Mouse (Mus musculus) ES-Bruce4 (cell line): ENCODE measurements at regions not wholly inside any gene's neighbourhood (a gene's known extent, or its start where the extent isn't known, plus 50 kb on each side); places are given as distances from the start of the nearest gene placed in this dataset.

Experiments used
- H3K27ac ChIP-seq: 2 replicates; pipeline ENCODE4 v1.5.1; 2012; ENCODE audit warnings: low read length, inconsistent platforms; ENCODE audit not compliant: insufficient read depth
- H3K27me3 ChIP-seq: 2 replicates; pipeline ENCODE4 v1.6.1; 2012; ENCODE audit warnings: mild to moderate bottlenecking, low read length, inconsistent platforms; ENCODE audit not compliant: control insufficient read depth, poor library complexity, insufficient read depth, severe bottlenecking
- H3K36me3 ChIP-seq: 2 replicates; pipeline ENCODE4 v1.6.1; 2012; ENCODE audit warnings: inconsistent platforms, mild to moderate bottlenecking, low read length, moderate library complexity; ENCODE audit not compliant: control insufficient read depth, poor library complexity, insufficient read depth, severe bottlenecking
- H3K4me1 ChIP-seq: one replicate; pipeline ENCODE4 v1.8.1; 2011; ENCODE audit warnings: low read length; ENCODE audit not compliant: control insufficient read depth, insufficient read depth
- H3K4me3 ChIP-seq: 2 replicates; pipeline ENCODE4 v1.5.1; 2011; ENCODE audit warnings: low read depth, mild to moderate bottlenecking, low read length
- H3K9ac ChIP-seq: 2 replicates; pipeline ENCODE4 v1.6.1; 2012; ENCODE audit warnings: low read depth, mild to moderate bottlenecking, inconsistent platforms; ENCODE audit not compliant: poor library complexity, severe bottlenecking
- H3K9me3 ChIP-seq: replicated peaks from 2 replicates; pipeline ENCODE4 v1.6.1; 2012; ENCODE audit warnings: mild to moderate bottlenecking, low read length, inconsistent platforms; ENCODE audit not compliant: control insufficient read depth, poor library complexity, insufficient read depth, severe bottlenecking
- CTCF ChIP-seq: IDR thresholded peaks from one replicate; pipeline ENCODE4 v1.8.1; 2011; ENCODE audit warnings: low read depth, low read length
- EP300 ChIP-seq: IDR thresholded peaks from 2 replicates; pipeline ENCODE4 v1.6.1; 2011; ENCODE audit warnings: low read depth, low read length; ENCODE audit not compliant: insufficient read depth
- POLR2A ChIP-seq: IDR thresholded peaks from one replicate; pipeline ENCODE4 v1.8.1; 2011; ENCODE audit warnings: low read length; ENCODE audit not compliant: insufficient read depth

GRCm38 (mm10) chr4:107746923-107747431 is 55.1 kb upstream of the Lrp8 start:
- Histone ChIP-seq H3K27me3 (no peaks in the 10 kb centered on the region), H3K4me3 (no peak overlapping the region), H3K4me1 (no peaks in the 10 kb centered on the region), H3K9me3 (no peaks in the 10 kb centered on the region), H3K27ac (no peak overlapping the region), H3K36me3 (no peaks in the 10 kb centered on the region), H3K9ac (no peak overlapping the region)
- TF ChIP-seq POLR2A = no peak

DNA sequence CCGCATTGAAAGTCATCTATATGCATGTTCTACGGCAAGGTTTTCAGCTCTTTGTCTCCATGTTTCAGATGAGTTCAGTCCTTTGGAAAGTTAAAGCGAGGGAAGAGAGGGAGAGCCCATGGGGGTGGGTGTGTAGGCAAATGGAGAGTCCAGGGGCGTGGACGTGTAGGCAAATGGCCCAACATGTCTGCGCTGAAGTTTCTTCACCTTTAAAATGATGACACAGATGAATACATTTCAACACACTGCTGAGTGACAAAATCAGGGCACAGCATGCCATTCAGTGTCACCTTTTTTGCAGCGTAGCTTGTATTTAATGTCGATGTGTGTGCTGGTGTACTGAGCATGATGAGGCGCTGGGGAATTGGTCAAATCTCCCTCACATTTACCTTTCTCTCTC is 54.6 kb upstream of the Lrp8 start:
- no peaks in the 10 kb centered on the region for H3K36me3 ChIP-seq
- H3K27me3 ChIP-seq = no peaks in the 10 kb centered on the region
- no peaks in the 10 kb centered on the region for H3K9me3 ChIP-seq
- H3K4me1 ChIP-seq = no peaks in the 10 kb centered on the region
- no peak for TF ChIP-seq POLR2A
- no peak for TF ChIP-seq EP300
- TF ChIP-seq CTCF = no peak
- H3K4me3 ChIP-seq = no peak overlapping the region
- H3K27ac ChIP-seq = no peak overlapping the region
- no peak overlapping the region for H3K9ac ChIP-seq

- no peaks in the 10 kb centered on the region for H3K4me1 ChIP-seq
- H3K9me3 ChIP-seq = no peaks in the 10 kb centered on the region
- no peaks in the 10 kb centered on the region for H3K36me3 ChIP-seq
- no peaks in the 10 kb centered on the region for H3K27me3 ChIP-seq
- TF ChIP-seq POLR2A = no peak
- no peak for TF ChIP-seq EP300
- no peak for TF ChIP-seq CTCF
- H3K27ac ChIP-seq = no peak overlapping the region
- H3K9ac ChIP-seq = no peak overlapping the region
- H3K4me3 ChIP-seq = no peak overlapping the region
These were observed 54.0 kb upstream of the Lrp8 start for GRCm38 (mm10) chr4:107747907-107748628.

DNA sequence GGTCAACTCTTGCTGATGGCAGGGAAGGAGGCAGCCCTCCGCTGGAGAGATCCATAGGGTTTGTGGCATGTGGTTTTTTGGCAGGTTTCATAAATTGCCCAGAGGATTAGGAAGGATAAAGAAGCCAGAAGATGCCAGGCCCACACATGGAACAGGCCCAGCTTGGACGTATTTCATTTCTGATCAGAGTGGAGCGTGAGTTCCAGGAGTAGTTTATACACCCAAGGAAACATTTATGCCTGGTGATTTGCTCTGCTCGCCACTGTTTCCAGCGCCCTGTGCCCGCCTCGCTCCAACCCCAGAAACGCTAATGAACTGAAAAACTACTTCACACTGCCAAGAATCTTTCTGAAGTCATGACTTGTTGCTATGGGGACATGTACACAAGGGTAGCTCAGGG is 53.0 kb upstream of the Lrp8 start:
- no peaks in the 10 kb centered on the region for H3K9me3 ChIP-seq
- no peaks in the 10 kb centered on the region for H3K36me3 ChIP-seq
- TF ChIP-seq CTCF = no peak
- no peak for TF ChIP-seq EP300
- TF ChIP-seq POLR2A = no peak
- H3K27me3 ChIP-seq = no peaks in the 10 kb centered on the region
- no peak overlapping the region for H3K27ac ChIP-seq
- H3K4me1 ChIP-seq = no peaks in the 10 kb centered on the region
- H3K4me3 ChIP-seq = no peak overlapping the region
- no peak overlapping the region for H3K9ac ChIP-seq

GRCm38 (mm10) chr4:107750017-107750416 is 52.0 kb upstream of the Lrp8 start:
- Histone ChIP-seq H3K9ac (no peak overlapping the region), H3K9me3 (no peaks in the 10 kb centered on the region), H3K4me3 (no peak overlapping the region), H3K27ac (no peak overlapping the region), H3K27me3 (no peaks in the 10 kb centered on the region), H3K4me1 (no peaks in the 10 kb centered on the region), H3K36me3 (no peaks in the 10 kb centered on the region)
- no peak for TF ChIP-seq POLR2A
- no peak for TF ChIP-seq CTCF
- TF ChIP-seq EP300 = no peak
